Mouse (Mus musculus): ENCODE measurements around the gene Rinl. TPM values are rescaled to one million over a fixed set of nuclear protein-coding genes. Genes with fewer than 3 reads are reported as not detected.

Rinl gene
- polyA plus RNA-seq, 1 experiment from 2014 or later, result 2.5 TPM

DNA sequence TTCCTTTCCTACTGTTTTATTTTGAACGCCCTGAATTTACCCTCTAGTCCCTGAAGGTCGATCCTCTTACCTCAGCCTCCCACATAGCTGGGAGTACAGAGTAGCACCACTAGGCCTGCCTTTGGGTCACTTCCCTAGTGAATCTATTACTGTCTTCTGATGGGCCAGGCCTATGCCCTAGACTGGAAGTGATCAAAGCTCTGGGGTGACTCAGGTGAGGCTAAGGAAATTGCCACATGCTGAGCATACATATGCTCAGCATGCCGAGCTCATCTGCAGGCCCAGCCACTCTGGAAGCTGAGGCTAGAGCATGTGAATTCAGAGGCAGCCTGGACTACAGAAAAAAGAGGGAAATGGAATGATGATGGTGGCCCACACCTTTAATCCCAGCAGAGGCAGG is 15.6 kb upstream of the Rinl start:
- Histone ChIP-seq H3K27ac (ENCODE audit: low read depth, low read length) (0 out of 2 replicates have a peak overlapping the region, but pooled peaks have one; percentile 17), H3K9me3 (ENCODE audit: control insufficient read depth, low read length) (no peaks in the 10 kb centered on the region), H3K4me1 (replicated peaks; ENCODE audit: control insufficient read depth, insufficient read depth, low read length) (no peaks in the 10 kb centered on the region), H3K36me3 (ENCODE audit: control insufficient read depth, insufficient read depth, low read length) (peaks cover 5% of the 10 kb centered on the region; the same call in 1 of the 2 replicates), H3K4me3 (ENCODE audit: low read depth, low read length) (no peak overlapping the region), H3K9ac (ENCODE audit: low read depth, low read length) (no peak overlapping the region), H3K27me3 (ENCODE audit: control insufficient read depth, insufficient read depth, low read length) (no peaks in the 10 kb centered on the region), H3K4me2 (replicated peaks; ENCODE audit: low read depth, low read length) (no peak overlapping the region)
- ATAC-seq (ENCODE audit: low FRiP score), result no peak
- DNase-seq (ENCODE audit: low spot score), result no peak
- WGBS, result 79% methylated on average over 3 of the region's 3 CpGs

DNA sequence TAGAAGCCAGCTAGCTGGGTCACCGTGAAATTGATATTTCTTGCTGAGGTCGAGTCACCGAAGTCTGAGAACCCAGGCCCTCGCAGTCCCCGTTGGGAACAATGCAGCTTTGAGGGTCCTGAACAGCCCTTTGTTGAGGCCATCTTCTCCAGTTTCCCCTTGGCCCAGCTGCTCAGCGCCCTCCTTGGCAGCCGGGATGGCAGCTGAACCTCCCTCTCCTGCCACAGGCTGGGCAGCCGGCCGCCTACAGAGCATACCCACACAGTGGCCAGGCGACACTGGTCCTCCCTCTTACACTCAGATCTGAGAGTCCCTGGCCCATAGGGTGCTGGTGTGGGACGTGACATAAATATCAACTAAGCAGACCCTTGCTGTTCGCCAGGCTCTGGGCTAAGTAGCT is 14.6 kb upstream of the Rinl start:
- H3K4me3 ChIP-seq (ENCODE audit: low read depth, low read length), result no peak overlapping the region
- H3K27me3 ChIP-seq (ENCODE audit: control insufficient read depth, insufficient read depth, low read length), result no peaks in the 10 kb centered on the region
- no peaks in the 10 kb centered on the region for H3K4me1 ChIP-seq (replicated peaks; ENCODE audit: control insufficient read depth, insufficient read depth, low read length)
- H3K4me2 ChIP-seq (replicated peaks; ENCODE audit: low read depth, low read length), result 0 out of 2 replicates have a peak overlapping the region, but pooled peaks have one; percentile 17
- peaks cover 5% of the 10 kb centered on the region; the same call in 1 of the 2 replicates for H3K36me3 ChIP-seq (ENCODE audit: control insufficient read depth, insufficient read depth, low read length)
- peak overlapping the region; percentile 77 for H3K27ac ChIP-seq (ENCODE audit: low read depth, low read length)
- no peaks in the 10 kb centered on the region for H3K9me3 ChIP-seq (ENCODE audit: control insufficient read depth, low read length)
- ATAC-seq (ENCODE audit: low FRiP score) (no peak), DNase-seq (ENCODE audit: low spot score) (peak; percentile 33)
- H3K9ac ChIP-seq (ENCODE audit: low read depth, low read length), result no peak overlapping the region
- 58% methylated on average over 12 of the region's 12 CpGs for WGBS

- no peaks in the 10 kb centered on the region for H3K9me3 ChIP-seq (ENCODE audit: control insufficient read depth, low read length)
- WGBS, result 87% methylated on average over 7 of the region's 7 CpGs
- H3K36me3 ChIP-seq (ENCODE audit: control insufficient read depth, insufficient read depth, low read length), result peaks cover 5% of the 10 kb centered on the region; the same call in 1 of the 2 replicates
- no peak overlapping the region for H3K27ac ChIP-seq (ENCODE audit: low read depth, low read length)
- no peak overlapping the region for H3K4me2 ChIP-seq (replicated peaks; ENCODE audit: low read depth, low read length)
- no peak overlapping the region for H3K4me3 ChIP-seq (ENCODE audit: low read depth, low read length)
- ATAC-seq (ENCODE audit: low FRiP score) (no peak), DNase-seq (ENCODE audit: low spot score) (no peak)
- no peaks in the 10 kb centered on the region for H3K4me1 ChIP-seq (replicated peaks; ENCODE audit: control insufficient read depth, insufficient read depth, low read length)
- H3K27me3 ChIP-seq (ENCODE audit: control insufficient read depth, insufficient read depth, low read length), result no peaks in the 10 kb centered on the region
- H3K9ac ChIP-seq (ENCODE audit: low read depth, low read length), result no peak overlapping the region
Measured at GRCm38 (mm10) chr7:28775129-28775528, 13.6 kb upstream of the Rinl start.

DNA sequence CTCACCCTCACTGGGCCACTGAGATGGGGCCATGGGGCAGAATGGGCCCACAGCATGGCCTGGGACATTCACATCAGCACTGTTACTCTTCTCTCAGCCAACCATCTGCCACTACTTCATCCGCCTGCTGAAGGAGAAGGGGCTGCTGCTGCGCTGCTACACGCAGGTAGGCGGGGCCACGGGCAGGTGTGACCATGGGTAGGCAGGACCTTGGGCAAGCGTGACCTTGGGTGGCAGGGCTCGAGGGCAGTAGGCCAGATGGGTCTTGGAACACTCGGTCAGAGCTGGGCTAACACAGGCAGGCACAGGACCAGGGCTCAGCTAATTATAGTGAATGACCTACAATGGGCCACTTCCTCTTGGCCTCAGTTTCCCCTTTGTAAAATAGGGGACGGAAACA is 9.9 kb upstream of the Rinl start:
- DNase-seq (ENCODE audit: low spot score) (no peak), ATAC-seq (ENCODE audit: low FRiP score) (no peak)
- Histone ChIP-seq H3K36me3 (ENCODE audit: control insufficient read depth, insufficient read depth, low read length) (peaks cover 5% of the 10 kb centered on the region; the same call in 1 of the 2 replicates), H3K27me3 (ENCODE audit: control insufficient read depth, insufficient read depth, low read length) (no peaks in the 10 kb centered on the region), H3K4me1 (replicated peaks; ENCODE audit: control insufficient read depth, insufficient read depth, low read length) (peaks cover 2% of the 10 kb centered on the region; the same call in 1 of the 2 replicates), H3K27ac (ENCODE audit: low read depth, low read length) (no peak overlapping the region), H3K4me3 (ENCODE audit: low read depth, low read length) (no peak overlapping the region), H3K4me2 (replicated peaks; ENCODE audit: low read depth, low read length) (no peak overlapping the region), H3K9me3 (ENCODE audit: control insufficient read depth, low read length) (no peaks in the 10 kb centered on the region), H3K9ac (ENCODE audit: low read depth, low read length) (no peak overlapping the region)
- 82% methylated on average over 9 of the region's 9 CpGs for WGBS

DNA sequence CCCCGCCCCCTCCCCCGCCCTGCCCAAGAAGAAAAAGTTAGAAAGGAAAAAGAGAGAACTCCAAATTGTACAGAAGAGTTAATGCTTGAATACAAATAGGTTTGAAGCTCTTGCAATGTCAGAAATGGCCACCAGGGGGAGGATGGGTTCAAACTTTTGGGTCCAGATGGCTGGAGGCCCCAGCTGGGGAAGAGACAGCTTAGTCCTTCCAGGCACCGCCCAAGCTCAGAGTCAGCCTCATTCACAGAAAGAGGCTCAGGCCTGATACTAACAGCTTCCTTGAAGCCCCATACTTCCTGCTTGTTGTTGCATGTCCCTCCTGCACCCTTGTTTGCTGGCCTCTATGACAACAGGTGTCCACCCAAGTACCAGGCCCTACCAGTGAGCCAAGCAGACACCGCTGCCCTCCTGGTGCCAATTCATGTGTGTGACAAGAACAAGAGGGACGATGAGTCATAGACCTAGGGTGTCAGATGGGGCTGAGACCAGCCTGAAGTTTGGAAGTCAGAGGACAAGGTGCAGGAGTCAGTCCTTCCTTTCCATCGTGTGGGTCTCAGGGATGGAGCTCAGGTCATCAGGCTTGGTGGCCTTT is 8.6 kb upstream of the Rinl start:
- H3K4me2 ChIP-seq (replicated peaks; ENCODE audit: low read depth, low read length), result no peak overlapping the region
- no peak overlapping the region for H3K27ac ChIP-seq (ENCODE audit: low read depth, low read length)
- H3K36me3 ChIP-seq (ENCODE audit: control insufficient read depth, insufficient read depth, low read length), result no peaks in the 10 kb centered on the region
- ATAC-seq (ENCODE audit: low FRiP score) (peak; percentile 59), DNase-seq (ENCODE audit: low spot score) (peak; percentile 95)
- no peaks in the 10 kb centered on the region for H3K27me3 ChIP-seq (ENCODE audit: control insufficient read depth, insufficient read depth, low read length)
- no peak overlapping the region for H3K4me3 ChIP-seq (ENCODE audit: low read depth, low read length)
- H3K9ac ChIP-seq (ENCODE audit: low read depth, low read length), result no peak overlapping the region
- 47% methylated on average over 6 of the region's 6 CpGs for WGBS
- H3K4me1 ChIP-seq (replicated peaks; ENCODE audit: control insufficient read depth, insufficient read depth, low read length), result peaks cover 2% of the 10 kb centered on the region; the same call in 1 of the 2 replicates
- H3K9me3 ChIP-seq (ENCODE audit: control insufficient read depth, low read length), result no peaks in the 10 kb centered on the region

DNA sequence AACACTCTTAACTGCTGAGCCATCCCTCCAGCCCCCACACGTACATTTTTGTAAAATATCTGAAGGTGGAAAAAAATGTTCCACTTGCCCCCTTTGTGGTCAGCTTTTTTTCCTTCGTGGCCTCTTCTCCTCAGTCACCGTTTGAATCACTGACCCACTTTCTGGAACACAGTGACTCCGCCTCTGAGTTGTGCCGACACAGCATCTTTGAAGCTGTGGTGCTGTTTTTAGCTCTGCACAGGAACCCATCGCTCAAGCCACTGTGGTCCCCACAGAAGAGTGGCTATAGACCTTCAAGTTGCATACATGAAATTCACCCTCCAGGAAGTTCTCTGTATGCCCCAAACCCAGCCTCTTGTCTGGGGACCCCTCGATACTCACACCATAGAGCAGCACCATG is 7.9 kb upstream of the Rinl start:
- no peak overlapping the region for H3K9ac ChIP-seq (ENCODE audit: low read depth, low read length)
- no peaks in the 10 kb centered on the region for H3K9me3 ChIP-seq (ENCODE audit: control insufficient read depth, low read length)
- no peaks in the 10 kb centered on the region for H3K27me3 ChIP-seq (ENCODE audit: control insufficient read depth, insufficient read depth, low read length)
- H3K36me3 ChIP-seq (ENCODE audit: control insufficient read depth, insufficient read depth, low read length), result no peaks in the 10 kb centered on the region
- WGBS, result 85% methylated on average over 7 of the region's 7 CpGs
- H3K4me2 ChIP-seq (replicated peaks; ENCODE audit: low read depth, low read length), result no peak overlapping the region
- DNase-seq (ENCODE audit: low spot score) (no peak), ATAC-seq (ENCODE audit: low FRiP score) (no peak)
- no peak overlapping the region for H3K27ac ChIP-seq (ENCODE audit: low read depth, low read length)
- H3K4me3 ChIP-seq (ENCODE audit: low read depth, low read length), result no peak overlapping the region
- H3K4me1 ChIP-seq (replicated peaks; ENCODE audit: control insufficient read depth, insufficient read depth, low read length), result peaks cover 2% of the 10 kb centered on the region; the same call in 1 of the 2 replicates

GRCm38 (mm10) chr7:28781261-28781663 is 7.5 kb upstream of the Rinl start:
- H3K4me1 ChIP-seq (replicated peaks; ENCODE audit: control insufficient read depth, insufficient read depth, low read length), result peaks cover 2% of the 10 kb centered on the region; the same call in 1 of the 2 replicates
- ATAC-seq (ENCODE audit: low FRiP score), result no peak
- H3K9me3 ChIP-seq (ENCODE audit: control insufficient read depth, low read length), result no peaks in the 10 kb centered on the region
- H3K4me3 ChIP-seq (ENCODE audit: low read depth, low read length), result no peak overlapping the region
- no peaks in the 10 kb centered on the region for H3K36me3 ChIP-seq (ENCODE audit: control insufficient read depth, insufficient read depth, low read length)
- H3K27me3 ChIP-seq (ENCODE audit: control insufficient read depth, insufficient read depth, low read length), result no peaks in the 10 kb centered on the region
- no peak overlapping the region for H3K4me2 ChIP-seq (replicated peaks; ENCODE audit: low read depth, low read length)
- no peak overlapping the region for H3K27ac ChIP-seq (ENCODE audit: low read depth, low read length)
- WGBS, result 86% methylated on average over 8 of the region's 8 CpGs
- DNase-seq (ENCODE audit: low spot score), result no peak
- H3K9ac ChIP-seq (ENCODE audit: low read depth, low read length), result no peak overlapping the region

DNA sequence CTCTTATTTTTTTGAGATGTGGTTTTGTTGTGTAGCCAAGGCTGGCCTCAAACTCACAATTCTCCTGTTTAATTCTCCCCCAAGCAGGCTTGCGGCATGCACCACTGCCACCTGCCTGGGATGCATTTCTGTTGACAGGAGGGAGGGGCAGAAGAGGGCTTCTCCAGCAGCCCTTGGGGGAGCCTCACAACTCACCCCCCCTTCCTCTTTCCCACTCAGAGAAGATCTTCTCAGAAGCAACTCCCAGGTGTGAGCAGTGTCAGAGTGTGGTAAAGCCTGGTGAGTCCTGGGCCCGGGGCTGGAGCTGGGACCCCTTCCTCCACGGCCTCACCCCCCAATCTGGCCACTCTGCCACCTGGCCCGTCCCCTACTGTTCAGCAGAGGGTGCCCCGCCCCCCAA is 3.6 kb upstream of the Rinl start:
- H3K36me3 ChIP-seq (ENCODE audit: control insufficient read depth, insufficient read depth, low read length), result 0 out of 2 replicates have a peak, but pooled peaks cover 2% of the 10 kb centered on the region
- WGBS, result 71% methylated on average over 4 of the region's 5 CpGs
- H3K27ac ChIP-seq (ENCODE audit: low read depth, low read length), result no peak overlapping the region
- ATAC-seq (ENCODE audit: low FRiP score) (no peak), DNase-seq (ENCODE audit: low spot score) (no peak)
- no peak overlapping the region for H3K9ac ChIP-seq (ENCODE audit: low read depth, low read length)
- peaks cover 2% of the 10 kb centered on the region; the same call in 1 of the 2 replicates for H3K4me1 ChIP-seq (replicated peaks; ENCODE audit: control insufficient read depth, insufficient read depth, low read length)
- no peak overlapping the region for H3K4me2 ChIP-seq (replicated peaks; ENCODE audit: low read depth, low read length)
- no peak overlapping the region for H3K4me3 ChIP-seq (ENCODE audit: low read depth, low read length)
- H3K9me3 ChIP-seq (ENCODE audit: control insufficient read depth, low read length), result no peaks in the 10 kb centered on the region
- H3K27me3 ChIP-seq (ENCODE audit: control insufficient read depth, insufficient read depth, low read length), result no peaks in the 10 kb centered on the region

GRCm38 (mm10) chr7:28787884-28788283 is 885 bp upstream of the Rinl start:
- Histone ChIP-seq H3K27ac (ENCODE audit: low read depth, low read length) (no peak overlapping the region), H3K4me3 (ENCODE audit: low read depth, low read length) (no peak overlapping the region), H3K4me1 (replicated peaks; ENCODE audit: control insufficient read depth, insufficient read depth, low read length) (no peaks in the 10 kb centered on the region; the same call in 1 of the 2 replicates), H3K36me3 (ENCODE audit: control insufficient read depth, insufficient read depth, low read length) (0 out of 2 replicates have a peak, but pooled peaks cover 2% of the 10 kb centered on the region), H3K9me3 (ENCODE audit: control insufficient read depth, low read length) (no peaks in the 10 kb centered on the region), H3K4me2 (replicated peaks; ENCODE audit: low read depth, low read length) (no peak overlapping the region), H3K27me3 (ENCODE audit: control insufficient read depth, insufficient read depth, low read length) (no peaks in the 10 kb centered on the region), H3K9ac (ENCODE audit: low read depth, low read length) (no peak overlapping the region)
- 89% methylated on average over 8 of the region's 9 CpGs for whole genome bisulfite sequencing
- DNase-seq (ENCODE audit: low spot score), result no peak
- no peak for ATAC-seq (ENCODE audit: low FRiP score)

Data from hindbrain, embryonic 11.5 days (tissue).